Mouse (Mus musculus) cerebellum, adult 2 months (tissue): ENCODE measurements around the gene Rab5if. TPM values are rescaled to one million over a fixed set of nuclear protein-coding genes. Genes with fewer than 3 reads are reported as not detected.
A peak's percentile ranks its signal among the peaks of the same experiment; 100 is the strongest.

Source experiments
- DNase-seq, 2 experiments: peaks; one replicate each; pipeline ENCODE4 v3.0.0; 2021
- H3K27ac ChIP-seq: fragments of 200-500 bp; 2 replicates; pipeline ENCODE4 v1.5.1; 2012; ENCODE audit warnings: low read length, control low read depth, inconsistent platforms; ENCODE audit not compliant: insufficient read depth
- H3K27me3 ChIP-seq: fragments of 200-500 bp; 2 replicates; pipeline ENCODE4 v1.6.1; 2012; ENCODE audit warnings: inconsistent platforms, mild to moderate bottlenecking, low read length, moderate library complexity; ENCODE audit not compliant: control insufficient read depth, insufficient read depth
- H3K4me1 ChIP-seq: fragments of 200-500 bp; 2 replicates; pipeline ENCODE4 v1.6.1; 2011; ENCODE audit warnings: low read length; ENCODE audit not compliant: control insufficient read depth, insufficient read depth
- H3K4me3 ChIP-seq: fragments of 200-500 bp; replicated peaks from 2 replicates; pipeline ENCODE3; 2011; ENCODE audit warnings: mild to moderate bottlenecking, low read depth, low read length, control low read depth; ENCODE audit not compliant: insufficient read depth
- CTCF ChIP-seq: fragments of 200-500 bp; IDR thresholded peaks from 2 replicates; pipeline ENCODE4 v1.5.1; 2011; ENCODE audit warnings: low read depth, mild to moderate bottlenecking, control low read depth, low read length, moderate library complexity, borderline replicate concordance; ENCODE audit not compliant: insufficient read depth
- POLR2A ChIP-seq: fragments of 200-500 bp; IDR thresholded peaks from 2 replicates; pipeline ENCODE4 v1.6.1; 2011; ENCODE audit warnings: low read length, control low read depth, borderline replicate concordance; ENCODE audit not compliant: insufficient read depth
- WGBS: fragments of 180-500 bp; shearing (Covaris S2); methylation state at CpG from one replicate; pipeline ENCODE4 v1.1.7; 2018; 5-methylcytosine and 5-hydroxymethylcytosine counted together
- polyA plus RNA-seq: library from polyadenylated mRNA; depleted of rRNA; stranded (reverse); fragments of >200 nt; gene quantifications from 2 replicates; pipeline ENCODE4 v1.2.3, GENCODE M21; 2012

Rab5if gene
- polyA plus RNA-seq, 1 experiment: 145 TPM

- H3K4me1 ChIP-seq: peaks cover 26% of the 10 kb centered on the region
- no peaks in the 10 kb centered on the region for H3K27me3 ChIP-seq
- TF ChIP-seq CTCF: no peak
- TF ChIP-seq POLR2A: no peak
- no peak overlapping the region for H3K27ac ChIP-seq
- WGBS: 16% methylated on average over 6 of the region's 6 CpGs
- peak; percentile 37 to 47 for DNase-seq
- H3K4me3 ChIP-seq: no peak overlapping the region
Observed at GRCm38 (mm10) chr2:156870519-156870918, 7.6 kb downstream of the Rab5if start.

DNA sequence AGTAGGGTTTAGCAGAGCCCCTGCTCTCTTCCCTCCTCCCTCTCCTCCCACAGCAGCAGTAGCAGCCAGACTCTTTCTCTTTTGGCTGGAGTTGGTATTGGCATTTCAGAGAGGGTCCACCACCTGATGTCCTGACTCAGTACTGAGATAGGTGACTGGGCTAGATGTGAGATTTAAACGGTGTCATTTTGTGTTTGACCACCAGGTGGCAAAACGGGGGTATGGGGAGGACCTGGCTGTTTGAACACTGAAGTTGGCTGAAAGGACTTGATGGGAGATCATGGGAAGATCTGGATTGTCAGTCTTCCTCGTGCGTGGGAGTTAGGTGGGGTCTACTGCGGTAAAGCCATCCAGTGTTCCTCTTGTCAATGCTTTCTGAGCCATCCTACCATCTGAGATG is 10.7 kb downstream of the Rab5if start:
- H3K27ac ChIP-seq: peak overlapping the region; percentile 88
- no peaks in the 10 kb centered on the region for H3K27me3 ChIP-seq
- DNase-seq: peak; percentile 77 to 78
- no peak overlapping the region for H3K4me3 ChIP-seq
- peak; percentile 87 for TF ChIP-seq CTCF
- TF ChIP-seq POLR2A: no peak
- 6% methylated on average over 5 of the region's 5 CpGs for whole genome bisulfite sequencing
- peaks cover 53% of the 10 kb centered on the region for H3K4me1 ChIP-seq

DNA sequence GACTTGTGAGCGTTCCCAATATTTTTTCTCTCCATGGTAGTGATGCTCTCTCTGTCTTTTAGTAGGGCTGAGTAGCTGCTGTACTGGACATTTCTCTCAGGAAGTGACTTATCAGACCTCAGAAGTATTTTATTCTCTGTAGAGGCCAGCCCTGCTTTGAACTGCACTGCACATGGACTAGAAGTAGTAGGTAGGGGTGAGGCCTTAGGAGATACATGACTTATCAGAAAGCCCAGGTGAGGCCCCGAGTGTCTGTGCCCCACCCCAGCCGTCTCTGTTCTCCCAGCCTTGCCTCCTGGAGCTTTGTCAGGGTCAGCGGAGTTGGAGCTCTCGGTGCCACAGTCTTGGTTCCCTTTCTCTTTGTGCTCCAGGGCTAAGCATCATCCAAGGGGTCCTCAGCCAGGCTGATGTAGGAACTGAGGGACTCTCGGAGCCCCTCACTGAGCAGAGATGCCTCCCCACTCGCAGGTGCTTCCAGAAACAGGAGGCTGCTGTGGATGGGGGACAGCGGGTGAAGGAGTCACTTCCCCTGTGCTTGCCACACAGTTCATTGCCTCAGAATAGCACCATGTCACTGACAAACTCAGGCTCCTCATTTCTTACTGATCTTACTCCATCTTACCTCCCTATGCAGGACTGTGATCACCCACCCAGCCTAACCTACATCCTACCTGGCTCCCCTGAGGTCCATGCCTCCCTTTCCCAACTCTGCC is 11.3 kb downstream of the Rab5if start:
- no peak for DNase-seq
- Histone ChIP-seq H3K4me3 (no peak overlapping the region), H3K27me3 (no peaks in the 10 kb centered on the region), H3K4me1 (peaks cover 56% of the 10 kb centered on the region), H3K27ac (peak overlapping the region; percentile 88)
- TF ChIP-seq POLR2A: 0 out of 2 replicates have a peak, but pooled peaks have one; percentile 23
- TF ChIP-seq CTCF: no peak
- WGBS: 34% methylated on average over 8 of the region's 8 CpGs

GRCm38 (mm10) chr2:156874760-156875510 is 12.0 kb downstream of the Rab5if start:
- H3K4me3 ChIP-seq: no peak overlapping the region
- WGBS: 30% methylated on average over 4 of the region's 4 CpGs
- H3K27ac ChIP-seq: peak overlapping the region; percentile 88
- DNase-seq: peak; percentile 92 to 97
- no peak for TF ChIP-seq POLR2A
- TF ChIP-seq CTCF: no peak
- H3K27me3 ChIP-seq: no peaks in the 10 kb centered on the region
- H3K4me1 ChIP-seq: peaks cover 62% of the 10 kb centered on the region

GRCm38 (mm10) chr2:156877726-156878125 is 14.8 kb downstream of the Rab5if start:
- Histone ChIP-seq H3K4me1 (peaks cover 62% of the 10 kb centered on the region), H3K27ac (no peak overlapping the region), H3K4me3 (no peak overlapping the region), H3K27me3 (no peaks in the 10 kb centered on the region)
- no peak for DNase-seq
- WGBS: 36% methylated on average over 9 of the region's 9 CpGs
- TF ChIP-seq POLR2A (no peak), CTCF (no peak)

DNA sequence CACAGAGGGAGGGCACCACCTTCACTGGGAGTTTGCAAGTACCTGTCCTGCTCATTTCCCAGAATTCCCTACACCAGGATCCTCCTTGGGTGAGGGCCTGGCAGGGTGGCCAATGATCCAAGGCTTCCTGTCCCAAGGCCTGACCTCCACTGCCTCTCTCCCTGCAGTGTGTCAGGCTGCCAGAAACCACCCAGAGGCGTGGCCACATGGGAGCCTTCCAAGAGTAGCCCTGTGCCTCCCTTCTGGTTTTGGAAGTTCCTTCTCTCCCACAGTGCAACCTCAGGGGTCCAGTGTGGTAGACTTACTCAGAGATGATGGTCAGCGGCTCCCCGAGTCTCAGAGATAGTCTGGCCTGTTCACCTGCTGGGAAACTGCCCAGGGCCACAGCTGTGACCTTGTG is 16.6 kb downstream of the Rab5if start:
- no peak for DNase-seq
- WGBS: 34% methylated on average over 3 of the region's 3 CpGs

GRCm38 (mm10) chr2:156882431-156883001 is 19.6 kb downstream of the Rab5if start:
- WGBS: 75% methylated on average over 10 of the region's 10 CpGs
- Histone ChIP-seq H3K27me3 (no peaks in the 10 kb centered on the region), H3K27ac (no peak overlapping the region), H3K4me3 (no peak overlapping the region), H3K4me1 (peaks cover 29% of the 10 kb centered on the region)
- TF ChIP-seq CTCF (no peak), POLR2A (no peak)
- DNase-seq: no peak

More for the DNA sequence above, 16.6 kb downstream of the Rab5if start:
- H3K4me3 ChIP-seq: no peak overlapping the region
- TF ChIP-seq CTCF (no peak), POLR2A (no peak)
- H3K27ac ChIP-seq: no peak overlapping the region
- H3K27me3 ChIP-seq: no peaks in the 10 kb centered on the region
- peaks cover 49% of the 10 kb centered on the region for H3K4me1 ChIP-seq
